Mouse (Mus musculus): ENCODE results near the gene Ptpn3. TPM values are rescaled to one million over a fixed set of nuclear protein-coding genes. Genes with fewer than 3 reads are reported as not detected.

The Ptpn3 gene
- total and polyA plus RNA-seq, 3 experiments: 4.7 to 8.4 TPM; not detected in 1

- no peaks in the 10 kb centered on the region for H3K36me3 ChIP-seq (ENCODE audit: control insufficient read depth in 1 of 2, insufficient read depth in 2 of 2, low read length in 2 of 2)
- no peaks in the 10 kb centered on the region for H3K27me3 ChIP-seq (ENCODE audit: control insufficient read depth in 1 of 2, insufficient read depth in 2 of 2, low read length in 2 of 2)
- H3K79me2 ChIP-seq (ENCODE audit: control insufficient read depth, insufficient read depth, low read length, poor library complexity): no peaks in the 10 kb centered on the region
- no peaks in the 10 kb centered on the region for H3K4me1 ChIP-seq (ENCODE audit: control insufficient read depth in 1 of 2, insufficient read depth in 2 of 2, low read length in 2 of 2)
- H3K9me3 ChIP-seq (replicated peaks; ENCODE audit: insufficient read depth, low read length): no peaks in the 10 kb centered on the region
- no peak overlapping the region for H3K9ac ChIP-seq (ENCODE audit: control insufficient read depth, low read depth, low read length, poor library complexity, severe bottlenecking)
- H3K27ac ChIP-seq (ENCODE audit: control insufficient read depth, low read depth, low read length): no peak overlapping the region
- no peak for TF ChIP-seq POLR2A (IDR thresholded peaks at IDR 0.05; ENCODE audit: control insufficient read depth in 1 of 2, insufficient read depth in 1 of 2, low read depth in 1 of 2, low read length in 2 of 2, poor library complexity in 1 of 2)
- TF ChIP-seq CTCF (IDR thresholded peaks at IDR 0.05 in 2 of 3, conservative IDR thresholded peaks at IDR 0.05 in 1 of 3; ENCODE audit: control insufficient read depth in 1 of 3, insufficient read depth in 1 of 3, low read depth in 2 of 3, low read length in 3 of 3, poor library complexity in 1 of 3, severe bottlenecking in 1 of 3): no peak
- TF ChIP-seq SMC3 (IDR thresholded peaks at IDR 0.05; ENCODE audit: low read depth, low read length): no peak
- TF ChIP-seq USF2 (IDR thresholded peaks at IDR 0.05; ENCODE audit: borderline replicate concordance in 1 of 2, insufficient read depth in 1 of 2, low read depth in 1 of 2, low read length in 2 of 2): no peak
- TF ChIP-seq TCF12 (IDR thresholded peaks at IDR 0.05; ENCODE audit: low read depth, low read length): no peak
- TF ChIP-seq MYC (IDR thresholded peaks at IDR 0.05; ENCODE audit: low read depth, low read length): no peak
- TF ChIP-seq CHD2 (IDR thresholded peaks at IDR 0.05; ENCODE audit: low read length): no peak
- no peak for TF ChIP-seq MAX (IDR thresholded peaks at IDR 0.05; ENCODE audit: low read length)
- no peak overlapping the region for H3K4me3 ChIP-seq (ENCODE audit: control insufficient read depth in 1 of 2, insufficient read depth in 1 of 2, low read depth in 2 of 2, low read length in 2 of 2)
- DNase-seq (ENCODE audit: low read depth, low spot score): no peak
Observed at GRCm38 (mm10) chr4:57230341-57230740, 71.3 kb downstream of the Ptpn3 start.

GRCm38 (mm10) chr4:57228601-57229520, 72.8 kb downstream of the Ptpn3 start:
- TF ChIP-seq MAX (IDR thresholded peaks at IDR 0.05; ENCODE audit: low read length) (no peak), MYB (IDR thresholded peaks at IDR 0.05; ENCODE audit: low read depth, low read length) (no peak), NELFE (IDR thresholded peaks at IDR 0.05; ENCODE audit: low read depth, low read length) (no peak), USF1 (IDR thresholded peaks at IDR 0.05; ENCODE audit: low read depth, low read length) (no peak)
- H3K36me3 ChIP-seq (ENCODE audit: control insufficient read depth in 1 of 2, insufficient read depth in 2 of 2, low read length in 2 of 2): no peaks in the 10 kb centered on the region

GRCm38 (mm10) chr4:57224776-57225175, 76.9 kb downstream of the Ptpn3 start:
- H3K4me1 ChIP-seq (ENCODE audit: control insufficient read depth in 1 of 2, insufficient read depth in 2 of 2, low read length in 2 of 2): no peaks in the 10 kb centered on the region
- no peaks in the 10 kb centered on the region for H3K36me3 ChIP-seq (ENCODE audit: control insufficient read depth in 1 of 2, insufficient read depth in 2 of 2, low read length in 2 of 2)
- no peak overlapping the region for H3K4me3 ChIP-seq (ENCODE audit: control insufficient read depth in 1 of 2, insufficient read depth in 1 of 2, low read depth in 2 of 2, low read length in 2 of 2)
- H3K27me3 ChIP-seq (ENCODE audit: control insufficient read depth in 1 of 2, insufficient read depth in 2 of 2, low read length in 2 of 2): no peaks in the 10 kb centered on the region
- H3K27ac ChIP-seq (ENCODE audit: control insufficient read depth, low read depth, low read length): no peak overlapping the region
- TF ChIP-seq JUND (IDR thresholded peaks at IDR 0.05; ENCODE audit: low read depth, low read length) (no peak), CTCF (IDR thresholded peaks at IDR 0.05 in 2 of 3, conservative IDR thresholded peaks at IDR 0.05 in 1 of 3; ENCODE audit: control insufficient read depth in 1 of 3, insufficient read depth in 1 of 3, low read depth in 2 of 3, low read length in 3 of 3, poor library complexity in 1 of 3, severe bottlenecking in 1 of 3) (peak in 2 of 3 experiments; percentile 22 to 29; a peak in 3 of 6 replicates), USF2 (IDR thresholded peaks at IDR 0.05; ENCODE audit: borderline replicate concordance in 1 of 2, insufficient read depth in 1 of 2, low read depth in 1 of 2, low read length in 2 of 2) (no peak), UBTF (IDR thresholded peaks at IDR 0.05; ENCODE audit: borderline replicate concordance, insufficient read depth, low read depth, low read length) (no peak), ZC3H11A (IDR thresholded peaks at IDR 0.05; ENCODE audit: low read depth, low read length) (no peak), ZKSCAN1 (IDR thresholded peaks at IDR 0.05; ENCODE audit: low read depth, low read length) (no peak), KAT2A (conservative IDR thresholded peaks at IDR 0.05; ENCODE audit: low read depth, low read length) (no peak), POLR2AphosphoS2 (IDR thresholded peaks at IDR 0.05; ENCODE audit: low read length) (no peak), BHLHE40 (IDR thresholded peaks at IDR 0.05; ENCODE audit: borderline replicate concordance, low read depth, low read length) (no peak), ETS1 (IDR thresholded peaks at IDR 0.05; ENCODE audit: low read depth, low read length) (no peak), SMC3 (IDR thresholded peaks at IDR 0.05; ENCODE audit: low read depth, low read length) (peak; percentile 28)
- H3K79me2 ChIP-seq (ENCODE audit: control insufficient read depth, insufficient read depth, low read length, poor library complexity): no peaks in the 10 kb centered on the region
- no peak overlapping the region for H3K9ac ChIP-seq (ENCODE audit: control insufficient read depth, low read depth, low read length, poor library complexity, severe bottlenecking)
- peak; percentile 25 for DNase-seq (ENCODE audit: low read depth, low spot score)
- no peaks in the 10 kb centered on the region for H3K9me3 ChIP-seq (replicated peaks; ENCODE audit: insufficient read depth, low read length)

More at GRCm38 (mm10) chr4:57228601-57229520, 72.8 kb downstream of the Ptpn3 start:
- H3K9ac ChIP-seq (ENCODE audit: control insufficient read depth, low read depth, low read length, poor library complexity, severe bottlenecking): no peak overlapping the region
- no peaks in the 10 kb centered on the region for H3K4me1 ChIP-seq (ENCODE audit: control insufficient read depth in 1 of 2, insufficient read depth in 2 of 2, low read length in 2 of 2)
- H3K27me3 ChIP-seq (ENCODE audit: control insufficient read depth in 1 of 2, insufficient read depth in 2 of 2, low read length in 2 of 2): no peaks in the 10 kb centered on the region
- no peak overlapping the region for H3K4me3 ChIP-seq (ENCODE audit: control insufficient read depth in 1 of 2, insufficient read depth in 1 of 2, low read depth in 2 of 2, low read length in 2 of 2)
- H3K27ac ChIP-seq (ENCODE audit: control insufficient read depth, low read depth, low read length): no peak overlapping the region
- no peak for DNase-seq (ENCODE audit: low read depth, low spot score)
- no peaks in the 10 kb centered on the region for H3K79me2 ChIP-seq (ENCODE audit: control insufficient read depth, insufficient read depth, low read length, poor library complexity)
- H3K9me3 ChIP-seq (replicated peaks; ENCODE audit: insufficient read depth, low read length): no peaks in the 10 kb centered on the region
